Mouse (Mus musculus) gastrocnemius, adult 2 months (tissue): ENCODE data around the gene Wwp2. TPM values are rescaled to one million over a fixed set of nuclear protein-coding genes. Genes with fewer than 3 reads are reported as not detected.
"Not testable (repeated sequence)": the region's sequence is repeated elsewhere in the genome, so short reads cannot be mapped to it uniquely, and the experiment has no call there.

ENCODE experiments used
- DNase-seq: peaks from one replicate; pipeline ENCODE4 v3.0.0; 2022
- H3K27ac ChIP-seq: fragments of 200-600 bp; 2 replicates; pipeline ENCODE4 v1.8.1; 2022; ENCODE audit warnings: mild to moderate bottlenecking
- H3K4me3 ChIP-seq: fragments of 200-600 bp; 2 replicates; pipeline ENCODE4 v1.8.1; 2022; ENCODE audit warnings: mild to moderate bottlenecking, moderate library complexity
- CTCF ChIP-seq: fragments of 200-600 bp; IDR thresholded peaks from 2 replicates; pipeline ENCODE4 v1.8.1; 2022; ENCODE audit warnings: antibody characterized with exemption, mild to moderate bottlenecking, moderate library complexity
- intact Hi-C: fragments of 180-260 bp; cut with DNase I; formaldehyde crosslinking; loops from one replicate; pipeline ENCODE4 v1.15.1; 2025
- total RNA-seq, 2 experiments: library from RNA; stranded (reverse); gene quantifications; 2 replicates each; pipeline ENCODE4 v1.2.3; 2021

Wwp2 gene
- total RNA-seq, 2 experiments from 2014 or later = 15.0 to 16.9 TPM

GRCm38 (mm10) chr8:107462423-107462822, 26.3 kb downstream of the Wwp2 start:
- DNase-seq = no peak
- intact Hi-C loops = no loop called here
- Histone ChIP-seq H3K27ac (no peak overlapping the region), H3K4me3 (no peak overlapping the region)
- TF ChIP-seq CTCF = no peak

DNA sequence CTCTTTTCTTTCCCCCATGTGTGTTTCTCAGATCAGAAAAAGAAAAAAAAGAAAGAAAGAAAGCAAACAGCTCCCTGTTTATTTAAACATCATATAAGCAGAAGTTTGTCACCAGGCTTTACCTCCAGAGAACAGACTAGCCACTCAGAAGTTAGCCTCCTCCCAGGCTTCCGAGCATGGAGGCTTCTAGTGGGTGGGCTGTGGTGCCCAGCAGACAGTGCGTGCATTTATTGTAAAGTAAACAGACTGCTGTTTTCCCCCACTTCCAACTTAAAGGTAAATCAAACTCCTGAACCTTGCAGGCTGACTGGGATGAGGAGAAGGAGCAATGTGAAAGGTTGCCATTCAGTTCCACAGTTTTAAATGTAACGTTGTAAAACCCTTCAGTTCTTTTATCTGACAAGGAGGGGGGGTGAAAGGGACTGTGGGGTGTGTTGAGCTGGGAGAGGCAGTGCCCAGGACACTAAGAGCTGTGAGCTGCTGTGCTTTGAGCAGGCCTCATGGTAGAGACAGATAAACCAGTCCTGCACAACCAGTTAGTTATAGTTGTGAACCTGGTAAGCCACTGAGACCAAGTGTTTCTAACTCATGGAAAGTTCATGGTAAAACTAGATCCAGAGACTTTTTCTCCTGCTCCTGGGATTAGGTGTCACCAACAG, 29.3 kb downstream of the Wwp2 start:
- intact Hi-C loops = no loop called here
- TF ChIP-seq CTCF = no peak
- DNase-seq = no peak
- no peak overlapping the region for H3K27ac ChIP-seq
- H3K4me3 ChIP-seq = no peak overlapping the region

DNA sequence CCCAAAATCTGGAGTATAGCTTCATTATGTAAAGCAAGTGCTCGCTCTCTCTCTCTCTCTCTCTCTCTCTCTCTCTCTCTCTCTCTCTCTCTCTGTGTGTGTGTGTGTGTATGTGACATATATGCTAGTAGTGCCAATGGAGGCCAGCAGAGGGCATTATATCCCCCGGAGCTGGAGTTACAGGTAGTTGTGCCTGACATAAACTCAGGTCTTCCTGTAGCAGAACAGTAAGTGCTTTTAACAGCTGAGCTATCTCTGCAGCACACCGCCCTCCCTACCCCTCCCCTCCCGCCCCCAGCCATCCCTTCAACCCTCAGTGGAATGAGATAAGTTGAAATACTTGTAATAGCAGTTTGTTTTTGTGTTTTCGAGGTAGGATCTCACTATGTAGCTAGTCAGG, 30.5 kb downstream of the Wwp2 start:
- intact Hi-C loops = no loop called here
- DNase-seq = no peak
- Histone ChIP-seq H3K27ac (no peak overlapping the region), H3K4me3 (no peak overlapping the region)
- TF ChIP-seq CTCF = no peak

DNA sequence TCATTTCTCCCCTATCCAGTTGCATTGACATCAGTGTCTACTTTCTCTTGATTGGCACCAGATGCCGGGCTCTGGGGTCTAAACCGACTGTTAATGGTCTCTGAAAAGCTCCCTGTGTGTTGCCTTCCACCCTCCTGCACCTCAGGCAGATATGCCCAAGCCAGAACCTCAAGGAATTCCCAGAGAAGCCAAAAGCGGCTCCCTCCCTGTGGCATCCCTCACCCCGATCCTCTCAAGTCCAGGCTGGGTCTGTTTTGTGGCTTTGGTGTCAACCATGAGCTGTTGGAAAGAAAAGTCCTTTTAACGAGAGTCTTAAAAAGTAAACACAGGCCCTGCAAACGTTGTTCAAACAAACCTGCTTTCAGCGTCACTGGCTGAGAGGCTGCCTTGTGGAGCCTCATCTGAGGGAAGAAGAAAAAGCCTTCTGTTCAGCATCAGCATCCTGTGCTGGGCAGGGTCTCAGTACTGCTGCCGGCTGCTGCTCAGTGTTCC, 32.7 kb downstream of the Wwp2 start:
- intact Hi-C loops = no loop called here
- H3K4me3 ChIP-seq = no peak overlapping the region
- H3K27ac ChIP-seq = no peak overlapping the region
- no peak for TF ChIP-seq CTCF
- no peak for DNase-seq

DNA sequence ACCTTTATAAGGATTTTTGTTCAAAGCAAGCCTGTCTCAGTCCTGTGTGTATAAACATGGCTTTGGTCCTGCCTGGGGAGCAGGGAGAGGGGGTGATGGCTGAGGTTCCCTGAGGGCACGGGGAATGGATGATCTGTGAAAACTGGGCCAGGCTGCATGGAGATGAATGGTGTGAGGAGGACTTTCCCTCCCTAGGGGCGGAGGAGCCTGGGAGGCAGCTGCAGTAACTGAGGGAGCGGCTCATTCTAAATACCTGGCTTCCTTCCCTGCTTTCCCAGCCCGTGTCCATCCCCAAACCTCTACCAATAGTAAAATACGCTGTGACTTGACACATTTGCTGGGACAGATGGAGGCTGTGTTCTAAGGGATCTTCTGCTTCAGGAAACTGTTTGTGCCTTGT, 34.1 kb downstream of the Wwp2 start:
- no peak for TF ChIP-seq CTCF
- Histone ChIP-seq H3K4me3 (no peak overlapping the region), H3K27ac (no peak overlapping the region)
- intact Hi-C loops = no loop called here
- no peak for DNase-seq

DNA sequence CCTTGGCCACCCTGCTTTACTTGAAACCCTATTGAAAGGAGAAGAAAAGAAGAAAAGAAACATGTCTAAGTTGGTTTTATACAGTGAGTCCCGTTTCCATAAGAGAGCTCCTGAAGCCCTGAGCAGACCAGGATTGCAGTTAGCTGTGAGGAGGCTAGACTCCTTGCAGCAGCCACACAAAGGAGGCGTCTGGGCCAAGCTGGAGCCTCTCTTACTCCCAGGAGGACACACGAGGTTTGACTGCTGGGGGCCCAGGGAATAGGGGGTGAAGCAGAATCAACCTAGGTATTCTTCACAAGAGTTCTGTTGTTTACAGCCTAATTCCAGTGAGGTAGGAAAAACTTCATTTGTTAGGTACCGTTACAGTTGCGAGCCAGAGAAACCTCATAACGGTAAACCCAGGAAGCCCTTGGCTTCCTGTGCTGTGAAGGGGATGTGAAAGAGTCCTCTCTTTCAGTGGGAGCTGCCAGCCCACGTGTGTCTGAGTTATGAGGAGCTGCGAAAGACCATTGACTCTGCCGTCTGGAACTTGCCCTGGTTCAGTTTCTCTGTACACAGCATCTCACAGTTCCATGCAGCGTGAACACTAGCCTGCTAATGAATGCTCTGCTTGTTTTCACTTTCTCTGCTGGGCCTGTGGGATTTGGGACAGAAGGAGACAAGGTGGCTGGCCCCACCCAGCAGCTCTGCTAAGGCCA, 36.4 kb downstream of the Wwp2 start:
- no peak for DNase-seq
- no peak for TF ChIP-seq CTCF
- intact Hi-C loops = no loop called here
- no peak overlapping the region; the same call in 1 of the 2 replicates for H3K27ac ChIP-seq
- no peak overlapping the region for H3K4me3 ChIP-seq

- Histone ChIP-seq H3K27ac (no peak overlapping the region), H3K4me3 (no peak overlapping the region)
- no peak for TF ChIP-seq CTCF
- DNase-seq = no peak
- intact Hi-C loops = no loop called here
These were observed 37.2 kb downstream of the Wwp2 start for GRCm38 (mm10) chr8:107473369-107473768.

GRCm38 (mm10) chr8:107475613-107476012, 39.4 kb downstream of the Wwp2 start:
- no peak for DNase-seq

DNA sequence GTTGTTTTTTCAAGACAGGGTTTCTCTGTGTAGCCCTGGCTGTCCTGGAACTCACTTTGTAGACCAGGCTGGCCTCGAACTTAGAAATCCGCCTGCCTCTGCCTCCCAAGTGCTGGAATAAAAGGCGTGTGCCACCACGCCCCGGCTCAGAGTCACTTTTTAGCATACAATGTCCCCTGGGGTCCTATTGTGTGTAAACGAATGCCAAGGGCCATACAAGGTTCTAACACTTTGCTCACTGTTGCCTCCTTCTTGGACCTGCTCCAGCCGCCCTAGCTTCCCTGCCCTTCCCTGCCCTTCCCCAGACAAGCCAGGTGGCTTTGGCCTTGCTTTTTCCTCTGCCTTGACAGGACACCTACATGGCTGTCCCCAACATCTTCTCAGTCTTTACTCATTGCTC, 40.6 kb downstream of the Wwp2 start:
- DNase-seq, intact Hi-C loops, H3K4me3 ChIP-seq, H3K27ac ChIP-seq: not testable (repeated sequence)

More at GRCm38 (mm10) chr8:107475613-107476012, 39.4 kb downstream of the Wwp2 start:
- H3K27ac ChIP-seq = no peak overlapping the region
- TF ChIP-seq CTCF = no peak
- intact Hi-C loops = no loop called here
- H3K4me3 ChIP-seq = no peak overlapping the region

DNA sequence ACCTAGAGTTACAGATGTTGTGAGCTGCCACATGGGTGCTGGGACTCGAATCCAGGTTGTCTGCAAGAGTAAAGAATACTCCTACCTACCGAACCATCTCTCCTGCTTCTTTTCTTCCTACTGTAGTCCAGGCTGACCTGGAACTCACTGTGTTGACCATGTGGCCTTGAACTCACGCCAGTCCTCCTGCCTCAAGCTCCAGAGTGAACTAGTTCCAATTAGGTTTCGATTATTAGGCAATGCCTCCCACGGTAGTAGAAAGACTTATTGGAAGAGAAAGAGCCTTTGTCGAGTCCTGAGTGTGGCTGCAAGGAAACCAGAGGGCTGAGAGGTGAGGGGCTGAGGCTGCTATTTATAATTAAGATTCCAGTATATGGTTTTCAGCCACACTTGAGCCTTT, 42.6 kb downstream of the Wwp2 start:
- H3K27ac ChIP-seq = no peak overlapping the region
- DNase-seq = no peak
- no peak overlapping the region for H3K4me3 ChIP-seq
- intact Hi-C loops = no loop called here
- TF ChIP-seq CTCF = no peak

GRCm38 (mm10) chr8:107480436-107480835, 44.3 kb downstream of the Wwp2 start:
- H3K27ac ChIP-seq = no peak overlapping the region
- intact Hi-C loops = no loop called here
- DNase-seq = no peak
- TF ChIP-seq CTCF = no peak
- H3K4me3 ChIP-seq = no peak overlapping the region

DNA sequence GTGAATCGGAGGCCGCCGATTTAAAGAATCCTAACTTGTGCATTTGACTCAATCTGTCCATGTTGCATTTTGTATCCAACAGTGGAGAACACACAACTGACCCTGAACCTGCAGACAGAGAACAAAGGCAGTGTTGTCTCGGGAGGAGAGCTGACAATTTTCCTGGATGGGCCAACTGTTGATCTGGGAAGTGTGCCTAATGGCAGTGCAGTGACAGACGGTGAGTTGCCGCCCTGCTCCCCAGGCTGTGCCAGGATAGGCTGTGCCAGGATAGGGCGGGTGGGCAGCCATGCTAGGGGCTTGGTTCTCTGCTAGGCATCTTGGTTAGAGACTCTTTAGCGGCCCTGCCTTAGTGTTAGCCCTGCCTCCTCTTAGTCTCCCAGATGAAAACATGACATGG, 47.1 kb downstream of the Wwp2 start:
- no peak for DNase-seq
- intact Hi-C loops = no loop called here
- no peak overlapping the region for H3K4me3 ChIP-seq

GRCm38 (mm10) chr8:107484956-107485355, 48.8 kb downstream of the Wwp2 start:
- no peak overlapping the region for H3K27ac ChIP-seq
- TF ChIP-seq CTCF = no peak
- no peak for DNase-seq
- intact Hi-C loops = no loop called here
- no peak overlapping the region for H3K4me3 ChIP-seq

More for the DNA sequence above, 47.1 kb downstream of the Wwp2 start:
- no peak overlapping the region for H3K27ac ChIP-seq
- no peak for TF ChIP-seq CTCF

- no peak overlapping the region for H3K4me3 ChIP-seq
- intact Hi-C loops = no loop called here
- no peak for TF ChIP-seq CTCF
- DNase-seq = no peak
- peak overlapping the region; percentile 92 for H3K27ac ChIP-seq
These were observed 52.4 kb downstream of the Wwp2 start for GRCm38 (mm10) chr8:107488551-107488950.
